In genomic region chr5:134568964-134569491, GRCm38 (mm10) we compare ENCODE assay signal across 10 mouse cellular contexts. TPM values are rescaled to one million over a fixed set of nuclear protein-coding genes. Genes with fewer than 3 reads are reported as not detected.
DNase-seq lines count a peak whose midpoint lies in the region; ATAC-seq and TF ChIP-seq lines count a peak whose summit lies in the region.
"Had no signal": no experiment of that assay in that cellular context is flagged by ENCODE, and none has a peak within 500 bp of the region (broad histone marks: within the 10 kb centered on the region; RNA-seq: fewer than 3 reads in every experiment).

No protein-coding gene starts in this region.

- peaks cover 6% of the 10 kb centered on the region; the same call in 1 of the 2 replicates for H3K4me1 ChIP-seq in lung, embryonic 14.5 days (ENCODE audit: insufficient read depth)
- H3K4me1 ChIP-seq in embryonic facial prominence, embryonic 10.5 days, result peaks cover 35% of the 10 kb centered on the region

- H3K9ac ChIP-seq in lung, embryonic 14.5 days, result no peak overlapping the region
- H3K9ac ChIP-seq: midbrain, embryonic 12.5 days had no signal

- H3K36me3 ChIP-seq in lung, embryonic 14.5 days (ENCODE audit: insufficient read depth), result no peaks in the 10 kb centered on the region
- H3K36me3 ChIP-seq in embryonic facial prominence, embryonic 10.5 days (replicated peaks), result no peaks in the 10 kb centered on the region
- no peaks in the 10 kb centered on the region for H3K36me3 ChIP-seq in myocyte (ENCODE audit: control insufficient read depth, insufficient read depth)
- H3K36me3 ChIP-seq: midbrain, embryonic 12.5 days had no signal

- ATAC-seq in lung, embryonic 14.5 days (ENCODE audit: insufficient read depth), result peak; percentile 59

- no peak overlapping the region for H3ac ChIP-seq in myocyte (ENCODE audit: control insufficient read depth, insufficient read length)

- H3K4me3 ChIP-seq in lung, embryonic 14.5 days (ENCODE audit: low read depth, low read length), result no peak overlapping the region
- no peak overlapping the region for H3K4me3 ChIP-seq in embryonic facial prominence, embryonic 10.5 days
- H3K4me3 ChIP-seq in myocyte, result no peak overlapping the region
- H3K4me3 ChIP-seq: erythroblast, embryonic 14.5 days; midbrain, embryonic 12.5 days had no signal

- intact Hi-C loops in heart, postnatal 14 days (cut with DNase I), result no loop called here

- no peak for TF ChIP-seq CTCF in lung, embryonic 14.5 days (IDR thresholded peaks at IDR 0.05; ENCODE audit: low read depth)

- DNase-seq in lung, embryonic 14.5 days, result peak; percentile 66
- DNase-seq in lung, postnatal 25 days (ENCODE audit: low spot score), result no peak
- DNase-seq in embryonic facial prominence, embryonic 10.5 days (ENCODE audit: low spot score), result no peak
- peak; percentile 40 to 42 for DNase-seq in heart, postnatal 14 days
- no peak for DNase-seq in thymus, postnatal 14 days
- no peak for DNase-seq in right cerebral cortex, postnatal 25 days
- DNase-seq: right cerebral cortex, postnatal 4 days had no signal

- H3K4me2 ChIP-seq in lung, embryonic 14.5 days, result no peak overlapping the region
- H3K4me2 ChIP-seq in myocyte (ENCODE audit: low read depth), result peak overlapping the region; percentile 39
- H3K4me2 ChIP-seq: midbrain, embryonic 12.5 days had no signal

- H3K27me3 ChIP-seq in lung, embryonic 14.5 days (ENCODE audit: insufficient read depth, low read length), result no peaks in the 10 kb centered on the region
- H3K27me3 ChIP-seq in embryonic facial prominence, embryonic 10.5 days (replicated peaks; ENCODE audit: low read depth, poor library complexity, severe bottlenecking), result peaks cover 5% of the 10 kb centered on the region
- no peaks in the 10 kb centered on the region for H3K27me3 ChIP-seq in myocyte (ENCODE audit: control insufficient read depth, insufficient read depth, insufficient read length)
- H3K27me3 ChIP-seq: midbrain, embryonic 12.5 days had no signal

- H3K9me3 ChIP-seq in lung, embryonic 14.5 days (ENCODE audit: low read depth, low read length), result no peaks in the 10 kb centered on the region
- no peaks in the 10 kb centered on the region for H3K9me3 ChIP-seq in embryonic facial prominence, embryonic 10.5 days
- H3K9me3 ChIP-seq: midbrain, embryonic 12.5 days had no signal

- H3K79me2 ChIP-seq in myocyte (ENCODE audit: control insufficient read depth, insufficient read depth), result no peaks in the 10 kb centered on the region

- H3K27ac ChIP-seq in lung, embryonic 14.5 days (ENCODE audit: low read depth), result peak overlapping the region; percentile 85
- peak overlapping the region; percentile 27 for H3K27ac ChIP-seq in embryonic facial prominence, embryonic 10.5 days (replicated peaks)
- H3K27ac ChIP-seq: midbrain, embryonic 12.5 days had no signal

- no peak for TF ChIP-seq POLR2A in myocyte (IDR thresholded peaks at IDR 0.05; ENCODE audit: insufficient read length, low read depth)

- 34% methylated on average over 8 of the region's 8 CpGs for WGBS in lung, embryonic 14.5 days
- 55% methylated on average over 8 of the region's 8 CpGs for WGBS in embryonic facial prominence, embryonic 10.5 days

TF ChIP-seq in myocyte, 11 proteins besides CTCF, POLR2A, EP300 and RAD21:
- no peak for TF ChIP-seq MAX (IDR thresholded peaks at IDR 0.05; ENCODE audit: low read depth)
- TF ChIP-seq USF1 (IDR thresholded peaks at IDR 0.05; ENCODE audit: low read depth), result no peak
TF ChIP-seq in myocyte: peak in this region for 0.

RNA-seq across cellular contexts. Expression of gene Syna, which starts 9.1 kb away (rescaled TPM):
- not detected in 2 replicates for polyA plus RNA-seq in lung, embryonic 14.5 days (2014; fragmentation: Nextera tagmentation; extraction: Ambion mirVana)
- 0.10 TPM in 1 of 2 replicates, not detected in the other for polyA plus RNA-seq in embryonic facial prominence, embryonic 10.5 days (2016; fragmentation: Nextera tagmentation; extraction: Ambion mirVana)
- total RNA-seq in heart, postnatal 14 days (2021), result not detected
- polyA plus RNA-seq in myocyte (2012; fragmentation: generic; extraction: Trizol), result 0.19 TPM
- polyA plus RNA-seq: erythroblast, embryonic 14.5 days had no signal

RNA-seq across cellular contexts. Expression of gene Rfc2, which starts 12.1 kb away (rescaled TPM):
- 324 and 338 TPM in 2 replicates for polyA plus RNA-seq in lung, embryonic 14.5 days (2014; fragmentation: Nextera tagmentation; extraction: Ambion mirVana)
- polyA plus RNA-seq in embryonic facial prominence, embryonic 10.5 days (2016; fragmentation: Nextera tagmentation; extraction: Ambion mirVana), result 414 and 415 TPM in 2 replicates
- 10 to 100 TPM; 26.5 to 28.3 TPM for total RNA-seq in heart, postnatal 14 days (2021)
- 69.3 TPM for polyA plus RNA-seq in myocyte (2012; fragmentation: generic; extraction: Trizol)

RNA-seq across cellular contexts. Expression of gene Clip2, which starts 16.8 kb away (rescaled TPM):
- polyA plus RNA-seq in lung, embryonic 14.5 days (2014; fragmentation: Nextera tagmentation; extraction: Ambion mirVana), result 5.8 and 6.6 TPM in 2 replicates
- 5.8 and 6.8 TPM in 2 replicates for polyA plus RNA-seq in embryonic facial prominence, embryonic 10.5 days (2016; fragmentation: Nextera tagmentation; extraction: Ambion mirVana)
- total RNA-seq in heart, postnatal 14 days (2021), result 10 to 100 TPM; 10.2 to 10.3 TPM
- polyA plus RNA-seq in myocyte (2012; fragmentation: generic; extraction: Trizol), result 14.2 TPM

RNA-seq across cellular contexts. Expression of gene Lat2, which starts 45.8 kb away (rescaled TPM):
- polyA plus RNA-seq in lung, embryonic 14.5 days (2014; fragmentation: Nextera tagmentation; extraction: Ambion mirVana), result 2.1 and 2.9 TPM in 2 replicates
- polyA plus RNA-seq in embryonic facial prominence, embryonic 10.5 days (2016; fragmentation: Nextera tagmentation; extraction: Ambion mirVana), result 3.4 and 3.7 TPM in 2 replicates
- 1 to 10 TPM; 3.0 to 3.3 TPM for total RNA-seq in heart, postnatal 14 days (2021)
- polyA plus RNA-seq in myocyte (2012; fragmentation: generic; extraction: Trizol), result 0.59 TPM

Comparison
In these comparisons a context has a peak if more than half of its experiments do, and no peak if none do; other contexts are left out.
1. DNase-seq: peak in lung, embryonic 14.5 days (single experiment) and heart, postnatal 14 days (2 of 2); none in lung, postnatal 25 days (single experiment), embryonic facial prominence, embryonic 10.5 days (single experiment), thymus, postnatal 14 days (single experiment) and right cerebral cortex, postnatal 25 days (single experiment).